Mouse (Mus musculus) layer of hippocampus, adult 6 months (tissue): ENCODE data around the gene Ncoa1. TPM values are rescaled to one million over a fixed set of nuclear protein-coding genes. Genes with fewer than 3 reads are reported as not detected.

Experiments
- long read RNA-seq, 2 experiments: library from polyadenylated mRNA; unstranded; transcript quantifications; one replicate each; pipeline ENCODE4 v2.0.0; 2019 to 2020
- polyA plus RNA-seq: library from polyadenylated mRNA; unstranded; fragments of <200 nt; fragmentation: Nextera tagmentation; gene quantifications from 2 replicates; pipeline ENCODE4 v1.2.3, GENCODE M21; 2021

The Ncoa1 gene
- polyA plus RNA-seq: 36.8 and 38.3 TPM in 2 replicates
- long read RNA-seq, experiment 1, partial matches to known transcripts: 37 of 79 reads
- long read RNA-seq, experiment 1, other reads (novel, unspliced or antisense): 42 of 79 reads
- long read RNA-seq, experiment 2, full-length matches to known transcripts: 2 of 101 reads
- long read RNA-seq, experiment 2, partial matches to known transcripts: 66 of 101 reads
- long read RNA-seq, experiment 2, other reads (novel, unspliced or antisense): 33 of 101 reads

DNA sequence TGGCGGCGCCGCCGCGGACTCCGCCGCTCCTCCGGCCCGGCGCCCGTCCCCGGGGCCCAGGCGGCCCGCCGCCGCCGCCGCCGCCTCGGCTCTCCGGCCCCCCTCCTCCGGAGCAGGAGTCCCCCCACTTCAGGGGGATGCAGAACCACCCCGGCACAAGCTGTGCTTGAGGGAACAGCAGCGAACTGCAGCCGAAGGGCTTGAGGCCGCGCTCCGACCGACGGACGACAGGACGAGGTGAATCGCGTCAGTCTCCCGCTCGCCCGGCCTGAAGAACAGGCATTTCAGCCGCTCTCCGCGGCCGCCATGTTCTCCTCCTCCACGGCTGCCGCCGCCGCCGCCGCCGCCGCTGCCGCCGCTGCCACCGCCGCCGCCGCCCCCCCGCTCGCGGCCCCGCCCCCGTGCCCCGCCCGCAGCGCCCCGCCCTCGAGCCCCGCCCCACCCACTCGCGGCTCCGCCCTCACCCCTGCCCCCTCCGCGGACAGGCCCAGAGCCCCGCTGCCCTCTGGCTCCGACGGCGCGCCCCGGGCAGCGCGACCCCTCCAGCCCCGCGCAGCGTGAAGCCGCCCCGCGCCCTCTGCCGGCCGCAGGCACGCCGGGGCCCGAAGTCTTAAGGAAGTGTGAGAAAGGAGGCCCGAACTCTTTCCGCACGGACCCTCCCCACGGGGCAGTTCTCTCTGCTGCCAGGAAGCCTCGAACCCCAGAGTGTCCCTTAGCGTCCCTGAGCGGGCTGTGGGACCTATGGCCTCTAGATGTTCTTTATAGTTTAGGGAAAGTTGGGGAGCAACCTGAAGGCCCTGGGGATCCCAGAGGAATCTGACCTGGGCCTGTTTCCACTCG is at the start of gene Ncoa1:
TSS of gene Ncoa1 (minus strand) at position 351 of the 840 bp plus-strand sequence.

GRCm38 (mm10) chr12:4233572-4234508 is 243.1 kb downstream of the Ncoa1 start, which contains the start of the genes Ptrhd1 and Cenpo:
Gene Ptrhd1 (plus strand): TSS chr12:4234027.
Gene Cenpo (minus strand): TSS chr12:4234294.

Other genes with a start within 250 kb of the Ncoa1 start
- gene Ptrhd1, start 243.2 kb downstream of the Ncoa1 start, polyA plus RNA-seq: 9.4 and 10.3 TPM in 2 replicates
- gene Cenpo, start 242.9 kb downstream of the Ncoa1 start, polyA plus RNA-seq: 0.84 and 1.1 TPM in 2 replicates
- gene Itsn2, start 115.5 kb upstream of the Ncoa1 start, polyA plus RNA-seq: 24.6 and 28.4 TPM in 2 replicates
- not detected in 2 replicates for gene Gm3625, start 115.7 kb upstream of the Ncoa1 start, polyA plus RNA-seq